Mouse (Mus musculus): ENCODE results near the gene Vps13d.

Vps13d gene

DNA sequence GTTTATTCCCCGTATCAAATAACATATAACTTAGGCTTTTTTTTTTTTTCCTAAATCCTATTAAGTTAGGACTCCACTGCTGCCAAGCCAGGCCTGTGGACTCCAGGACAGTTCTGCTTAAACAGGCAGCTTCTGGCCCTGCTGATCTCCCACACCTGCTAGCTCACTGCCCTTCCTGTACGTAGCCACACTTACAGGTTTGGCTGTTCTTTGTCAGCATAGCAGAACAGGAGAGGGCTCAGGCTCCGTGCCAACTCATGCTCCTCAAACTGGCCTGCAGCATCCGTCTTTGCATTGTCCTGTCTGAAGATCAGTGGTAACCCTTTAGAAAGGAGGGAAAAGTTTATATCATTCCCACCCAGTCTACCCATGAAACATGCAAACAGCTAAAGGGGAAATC is 108.3 kb downstream of the Vps13d start:
- DNase-seq (ENCODE audit: low spot score): no peak

DNA sequence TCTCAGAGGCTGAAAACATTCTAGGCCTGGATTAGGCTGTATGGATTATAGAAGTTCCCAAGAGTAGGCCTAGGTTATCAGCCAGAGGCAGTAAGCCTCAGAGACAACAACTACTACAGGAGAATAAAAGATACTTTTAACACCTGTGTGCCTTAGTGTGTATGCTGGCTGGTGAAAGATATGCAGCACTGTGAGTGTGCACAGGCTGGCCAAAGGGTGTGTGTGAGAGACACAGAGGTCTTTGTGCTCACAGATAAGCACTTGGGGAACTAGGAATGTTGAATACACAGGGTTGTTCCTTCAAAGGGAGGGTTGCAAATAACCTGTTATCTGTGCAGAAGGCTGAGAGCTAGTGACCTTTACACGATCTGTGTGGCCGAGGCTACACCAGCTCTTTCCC is 115.5 kb downstream of the Vps13d start:
- DNase-seq (ENCODE audit: low spot score): no peak

DNA sequence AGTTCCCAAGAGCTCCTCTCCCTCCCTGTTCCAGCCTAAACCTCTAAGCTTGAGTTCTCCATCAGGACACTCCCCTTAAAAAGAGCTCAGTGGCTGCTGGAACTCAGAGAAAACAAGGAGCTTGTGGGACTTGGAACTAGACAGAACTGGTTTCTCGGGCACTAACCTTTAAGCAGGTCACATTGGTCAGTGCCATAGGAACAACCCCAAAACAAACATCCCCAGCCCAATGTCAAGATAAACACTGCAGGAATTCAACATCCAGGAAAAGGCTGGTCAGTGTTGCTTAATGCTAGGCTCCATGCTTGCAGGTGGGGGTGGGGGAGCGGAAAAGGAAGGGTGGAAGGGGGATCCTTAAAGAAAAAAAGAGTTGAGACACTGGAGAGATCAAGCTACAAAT is 120.5 kb downstream of the Vps13d start:
- no peak for DNase-seq (ENCODE audit: low spot score)

GRCm38 (mm10) chr4:145073728-145074127 is 121.1 kb downstream of the Vps13d start:
- DNase-seq (ENCODE audit: low spot score): no peak

DNA sequence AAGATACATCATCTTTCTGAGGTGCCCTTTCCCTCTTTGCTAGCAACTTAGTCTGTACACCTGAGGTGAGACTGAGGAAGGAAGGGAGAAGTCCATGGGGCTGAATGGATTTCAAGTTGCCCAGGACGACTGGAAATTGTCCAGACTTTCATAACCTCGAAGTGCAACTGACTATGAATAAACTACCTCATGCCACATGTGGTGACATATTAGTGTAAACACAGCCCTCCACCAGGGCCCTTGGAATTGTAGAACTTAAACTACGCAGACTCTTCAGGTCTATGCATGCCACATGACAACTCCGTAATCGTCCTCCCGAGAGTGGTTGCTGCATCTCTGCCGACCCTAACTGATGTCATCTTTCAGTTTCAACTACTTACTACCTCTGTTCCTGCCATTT is 122.9 kb downstream of the Vps13d start:
- DNase-seq (ENCODE audit: low spot score): no peak

- DNase-seq (ENCODE audit: low spot score): no peak
These were observed 127.7 kb downstream of the Vps13d start for GRCm38 (mm10) chr4:145067019-145067680.

DNA sequence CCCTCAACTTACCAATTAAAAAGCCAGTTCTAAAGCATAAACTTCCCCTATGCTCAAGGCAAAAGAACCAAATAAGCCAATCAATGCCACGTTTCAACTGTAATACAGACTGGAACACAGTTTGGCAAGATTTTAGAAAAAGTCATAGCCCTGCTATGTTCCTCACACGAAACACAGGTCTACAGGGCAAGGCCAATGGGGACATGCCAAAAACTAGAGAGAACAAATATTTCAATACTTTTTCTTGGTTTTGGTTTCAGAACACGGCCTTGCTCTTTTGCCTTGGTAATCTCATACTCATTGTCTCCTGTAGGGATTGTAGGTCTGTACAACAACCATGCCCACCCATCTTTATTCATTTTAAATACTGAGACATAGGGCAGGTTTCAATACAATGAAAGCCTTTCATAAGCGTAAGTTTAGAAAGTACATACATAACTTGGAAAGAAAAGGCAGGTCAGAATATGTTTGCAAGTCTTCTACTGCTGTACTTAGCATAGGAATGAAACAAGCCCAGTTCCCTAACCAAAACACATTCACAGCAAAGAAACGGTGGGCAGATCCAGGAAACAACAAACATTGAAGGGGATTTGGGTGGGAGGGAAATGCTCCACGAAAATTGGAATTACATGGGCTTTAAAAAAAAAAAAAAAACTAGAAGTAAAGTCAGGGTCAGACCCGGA is 128.3 kb downstream of the Vps13d start:
- no peak for DNase-seq (ENCODE audit: low spot score)

- DNase-seq (ENCODE audit: low spot score): no peak
These were observed 135.9 kb downstream of the Vps13d start for GRCm38 (mm10) chr4:145058749-145059442.

DNA sequence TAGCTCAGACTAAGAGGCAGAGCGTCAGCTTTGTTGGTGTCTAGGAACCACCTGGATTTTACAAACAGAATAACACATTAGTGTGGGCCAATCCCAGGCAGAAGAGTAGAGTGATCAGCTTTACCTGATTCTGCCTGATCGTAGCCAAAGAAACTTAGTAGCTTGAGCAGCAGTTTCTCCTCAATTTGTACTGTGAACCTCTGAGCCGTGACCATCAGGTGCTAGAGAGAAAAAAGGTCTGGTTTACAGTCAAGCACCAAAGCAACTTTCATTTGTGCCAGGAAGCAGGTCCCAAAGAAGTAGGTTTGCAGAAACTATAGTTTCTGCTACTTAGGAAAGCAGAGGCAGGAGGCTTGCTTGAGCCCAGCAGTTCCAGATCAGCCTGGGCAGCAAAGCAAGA is 138.5 kb downstream of the Vps13d start:
- DNase-seq (ENCODE audit: low spot score): no peak

GRCm38 (mm10) chr4:145055792-145056191 is 139.0 kb downstream of the Vps13d start:
- DNase-seq (ENCODE audit: low spot score): no peak

DNA sequence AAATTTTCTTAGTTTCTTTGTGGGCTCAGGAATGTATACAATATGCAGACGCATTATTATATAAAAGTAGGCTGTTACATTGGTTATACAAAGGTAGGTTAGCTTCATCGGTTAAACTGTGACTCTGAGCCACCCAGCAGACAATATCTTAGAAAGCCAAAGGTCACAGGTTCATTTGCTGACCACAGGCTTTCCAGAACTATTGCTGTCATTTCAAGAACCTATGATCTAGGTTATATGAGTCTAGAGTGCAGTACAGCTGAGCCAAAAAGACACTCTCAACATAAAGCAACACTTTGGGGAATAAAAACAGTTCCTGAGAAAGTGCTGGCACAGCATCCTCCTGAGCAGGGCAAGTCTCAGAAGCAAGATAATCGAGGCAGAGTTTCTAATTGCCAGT is 140.4 kb downstream of the Vps13d start:
- no peak for DNase-seq (ENCODE audit: low spot score)

DNA sequence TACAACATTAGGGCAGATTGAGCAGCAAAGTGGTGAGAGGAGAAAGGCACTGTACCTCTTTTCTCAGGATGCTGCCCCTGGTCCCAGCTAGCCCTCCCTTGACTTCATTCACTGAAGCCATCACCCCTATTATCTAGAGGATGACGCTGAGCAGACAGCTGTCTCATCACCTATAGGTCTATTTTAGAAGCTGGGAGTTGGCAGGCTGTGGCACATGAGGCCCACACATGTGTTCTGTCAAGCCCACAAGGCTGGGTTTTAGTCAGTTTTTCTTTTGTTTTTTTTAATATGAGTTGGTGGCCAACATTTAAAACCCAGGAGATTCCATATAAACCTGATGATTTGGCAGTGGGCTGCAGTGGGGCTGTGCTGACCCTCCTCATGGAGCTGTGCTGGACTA is 142.1 kb downstream of the Vps13d start:
- no peak for DNase-seq (ENCODE audit: low spot score)

GRCm38 (mm10) chr4:145052282-145052681 is 142.5 kb downstream of the Vps13d start:
- DNase-seq (ENCODE audit: low spot score): no peak

GRCm38 (mm10) chr4:145051209-145051969 is 143.4 kb downstream of the Vps13d start:
- DNase-seq (ENCODE audit: low spot score): no peak

GRCm38 (mm10) chr4:145050518-145051208 is 144.1 kb downstream of the Vps13d start:
- DNase-seq (ENCODE audit: low spot score): no peak

DNA sequence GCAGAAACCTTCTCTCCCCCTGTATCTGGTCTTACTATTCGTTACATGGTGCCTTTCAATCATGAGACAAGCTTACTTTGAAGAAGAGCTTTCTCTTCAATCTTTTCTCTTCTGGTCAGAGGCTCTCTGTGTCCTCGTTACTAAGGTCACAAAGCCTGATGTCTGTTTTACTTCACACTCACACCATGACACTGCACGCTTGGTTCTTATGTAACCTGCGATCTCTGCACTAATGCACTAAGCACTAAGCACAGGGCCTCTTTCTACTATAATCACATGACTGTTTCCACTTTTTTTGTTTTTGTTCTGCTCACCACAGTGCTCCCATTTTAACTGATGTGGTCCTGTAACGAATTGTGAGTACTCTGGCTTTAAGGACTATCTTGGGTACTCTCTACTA is 146.8 kb downstream of the Vps13d start:
- no peak for DNase-seq (ENCODE audit: low spot score)

DNA sequence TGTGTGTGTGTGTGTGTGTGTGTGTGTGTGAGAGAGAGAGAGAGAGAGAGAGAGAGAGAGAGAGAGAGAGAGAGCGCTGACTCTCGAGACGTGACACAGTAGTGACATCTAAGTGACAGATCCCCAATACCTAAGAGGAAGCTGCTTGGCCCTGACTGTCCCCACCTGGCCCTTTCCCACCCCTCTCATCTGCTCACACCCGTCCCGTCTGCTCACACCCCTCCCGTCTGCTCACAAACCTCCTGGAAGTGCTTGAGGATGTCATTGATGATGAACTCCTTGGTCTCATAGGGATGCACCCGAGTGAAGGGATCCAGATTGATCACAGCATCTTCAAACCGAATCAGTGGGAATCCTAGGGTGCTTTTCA is 148.8 kb downstream of the Vps13d start:
- DNase-seq (ENCODE audit: low spot score): no peak

- no peak for DNase-seq (ENCODE audit: low spot score)
These were observed 149.3 kb downstream of the Vps13d start for GRCm38 (mm10) chr4:145045312-145046031.

- DNase-seq (ENCODE audit: low spot score): no peak
These were observed 153.5 kb downstream of the Vps13d start for GRCm38 (mm10) chr4:145041223-145041870.

DNA sequence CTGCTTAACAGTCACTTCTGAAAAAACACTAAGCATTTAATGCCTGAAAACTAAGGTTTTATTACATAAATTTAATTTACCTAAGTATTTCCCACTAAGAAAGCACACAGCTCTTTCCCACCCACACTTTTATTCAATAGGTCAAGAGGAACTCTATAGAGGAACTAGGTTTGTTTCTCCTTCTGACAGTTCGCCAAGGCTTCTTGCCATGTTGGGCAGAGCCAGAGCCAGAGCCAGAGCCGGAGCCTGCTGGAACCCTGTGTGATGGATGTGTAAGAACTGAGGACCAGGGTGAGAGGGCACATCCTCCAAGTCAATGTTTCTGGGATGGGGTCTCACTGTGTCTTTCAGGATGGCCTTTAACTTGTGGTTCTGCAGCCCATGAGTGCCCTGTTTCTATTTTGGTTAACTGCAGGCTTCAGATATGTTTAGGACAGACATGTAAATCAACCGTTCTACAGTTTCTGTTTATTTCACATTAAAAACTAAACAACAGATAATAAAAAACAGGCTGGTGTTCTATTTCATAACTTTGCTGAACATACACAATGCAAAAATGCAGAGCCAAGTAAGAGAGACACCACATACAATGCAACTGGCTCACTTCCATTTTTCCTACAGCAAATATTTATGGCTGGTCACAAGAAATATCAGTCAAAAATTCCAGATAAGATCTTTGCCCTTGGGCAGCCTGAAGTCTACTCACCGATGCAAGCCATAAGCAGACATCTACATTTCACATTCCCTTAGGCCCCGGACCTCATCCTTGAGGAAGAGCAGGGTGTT is 157.0 kb downstream of the Vps13d start:
- no peak for DNase-seq (ENCODE audit: low spot score)

All from ovary, postnatal 36 days (tissue).